Mouse (Mus musculus): ENCODE results near the gene Slc22a22. TPM values are rescaled to one million over a fixed set of nuclear protein-coding genes. Genes with fewer than 3 reads are reported as not detected.
A peak's percentile ranks its signal among the peaks of the same experiment; 100 is the strongest.

Slc22a22 gene
- total RNA-seq (2021), result not detected in 2 replicates
- long read RNA-seq, result 0 reads

GRCm38 (mm10) chr15:57477525-57477924, at the start of gene Slc22a22:
Slc22a22 (minus strand) TSS chr15:57477625.
- DNase-seq, result no peak

DNA sequence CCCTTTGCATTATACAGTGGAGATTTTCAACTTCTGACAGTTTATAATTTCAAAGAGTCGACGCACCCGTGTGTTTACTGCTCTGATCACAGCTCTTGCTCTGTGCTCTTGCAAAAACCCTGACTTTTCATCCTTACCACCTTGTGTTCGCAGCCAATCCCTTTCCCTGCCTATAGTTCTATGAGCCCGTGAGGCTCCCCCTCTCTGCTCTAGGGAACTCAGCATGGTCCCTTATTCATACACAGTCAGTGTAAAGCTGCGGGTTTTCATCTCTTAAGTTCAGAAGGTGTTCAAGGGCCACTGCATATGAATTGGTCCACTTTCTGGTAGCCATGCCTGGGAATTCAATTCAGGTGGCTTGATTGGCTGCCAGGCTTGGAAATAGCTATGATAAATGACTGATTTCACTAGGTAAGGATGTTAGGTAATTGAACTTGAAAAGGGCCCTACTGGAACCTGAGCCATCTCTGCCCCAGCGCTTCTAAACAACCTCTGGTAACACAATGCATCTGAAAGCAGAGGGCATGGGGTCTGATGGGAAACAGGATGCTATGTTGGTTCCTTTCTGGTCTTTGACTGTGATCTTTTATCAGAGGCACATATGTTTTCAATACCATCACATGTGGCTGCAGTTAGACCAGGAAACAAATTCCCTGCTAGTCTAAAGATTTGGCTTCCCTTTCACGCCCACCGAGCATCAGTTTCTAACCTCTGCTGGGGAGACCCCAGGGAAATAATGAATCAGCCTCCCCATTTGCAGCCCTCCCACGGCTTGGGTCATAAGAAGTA, 46.3 kb upstream of the Slc22a22 start:
- DNase-seq, result no peak

- no peak for DNase-seq
These were observed 44.7 kb upstream of the Slc22a22 start for GRCm38 (mm10) chr15:57522160-57522559.

DNA sequence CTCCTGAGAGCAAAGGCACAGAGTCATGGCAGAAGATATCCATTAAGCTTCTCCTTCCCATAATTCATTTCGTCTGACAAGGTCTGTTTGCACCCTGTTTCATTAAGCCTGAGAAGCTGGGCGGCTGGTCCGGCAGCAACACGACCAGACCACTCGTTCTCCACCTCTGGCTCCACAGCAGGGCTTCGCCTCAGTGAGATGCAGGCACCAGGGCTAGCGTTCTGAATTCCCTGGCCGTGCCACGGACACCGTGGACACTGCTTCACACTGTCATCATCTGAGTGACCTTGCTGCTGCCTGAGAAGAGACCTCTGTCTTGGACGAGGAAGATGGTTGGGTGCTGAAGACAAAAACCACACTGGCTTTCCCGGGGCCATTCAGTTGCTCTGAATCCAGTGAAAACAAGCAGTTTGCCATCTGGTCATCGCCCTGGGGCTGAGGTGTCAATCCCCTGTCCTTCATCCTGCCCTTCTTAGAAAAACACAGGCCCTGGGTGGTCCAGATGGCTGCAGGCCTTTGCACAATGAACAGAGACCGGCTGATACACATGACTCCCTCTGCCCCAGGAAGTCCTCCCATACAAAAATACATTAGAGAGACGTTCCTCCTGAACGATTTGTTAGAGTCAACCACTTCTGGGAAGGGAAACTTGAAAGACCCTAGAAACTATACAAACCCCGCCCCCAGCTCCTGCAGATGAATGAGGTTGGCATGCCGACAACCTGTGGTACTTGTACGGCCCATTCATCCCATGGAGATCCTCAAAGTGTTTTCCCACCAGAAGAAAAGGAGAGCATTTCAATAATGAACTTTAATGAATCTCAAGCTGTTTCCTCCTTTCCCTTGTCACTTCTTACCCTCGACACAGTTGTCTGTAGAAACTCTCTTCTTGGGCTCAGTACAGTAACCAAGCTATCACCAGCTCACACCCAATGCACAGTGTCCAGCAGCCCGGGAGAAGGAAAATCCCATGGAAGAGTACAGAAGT, 32.1 kb upstream of the Slc22a22 start:
- DNase-seq, result no peak

- DNase-seq, result peak; percentile 77
These were observed 31.1 kb upstream of the Slc22a22 start for GRCm38 (mm10) chr15:57508242-57509184.

GRCm38 (mm10) chr15:57504126-57504705, 26.8 kb upstream of the Slc22a22 start:
- DNase-seq, result no peak

GRCm38 (mm10) chr15:57503656-57504055, 26.2 kb upstream of the Slc22a22 start:
- DNase-seq, result no peak

GRCm38 (mm10) chr15:57501559-57501958, 24.1 kb upstream of the Slc22a22 start:
- DNase-seq, result no peak

DNA sequence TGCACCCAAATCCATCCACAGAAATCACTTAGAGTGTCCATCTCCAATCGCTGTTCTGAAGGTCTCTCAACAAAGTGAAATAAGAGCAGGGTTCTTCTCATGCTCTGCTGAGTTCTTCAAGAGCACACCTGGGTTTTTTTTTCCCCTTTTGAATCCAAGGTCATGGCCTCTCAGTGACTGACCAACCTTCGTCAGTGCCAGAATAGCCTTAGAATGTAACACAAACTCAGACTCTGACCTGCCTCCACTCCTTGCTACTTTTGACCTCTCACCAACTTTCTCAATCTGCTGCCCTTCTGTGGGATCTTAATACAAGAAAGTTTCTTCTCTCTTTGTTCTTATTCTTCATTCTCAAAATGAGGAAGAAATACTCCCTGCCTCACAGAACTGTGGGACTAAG, 18.7 kb upstream of the Slc22a22 start:
- no peak for DNase-seq

GRCm38 (mm10) chr15:57482509-57482908, 5.1 kb upstream of the Slc22a22 start:
- DNase-seq, result no peak

DNA sequence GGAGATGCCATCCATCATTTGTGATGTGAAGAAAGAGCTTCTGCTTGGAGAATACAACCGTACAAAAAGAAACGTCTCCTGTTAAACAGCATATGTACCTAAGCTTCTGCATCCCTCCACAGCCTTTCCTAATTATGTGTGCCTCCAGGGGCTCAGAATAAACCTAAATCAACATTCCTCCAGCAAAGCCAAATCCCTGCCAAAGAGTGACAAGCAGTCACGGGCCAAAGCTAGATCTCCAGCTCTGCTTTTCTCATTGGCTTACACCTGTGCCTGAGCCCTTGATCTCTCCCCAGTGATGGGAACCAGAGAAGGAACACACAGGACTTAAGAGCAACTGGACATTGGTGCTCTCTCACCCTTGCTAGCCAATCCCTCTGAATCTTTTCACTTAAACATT, 5.8 kb downstream of the Slc22a22 start:
- DNase-seq, result no peak

DNA sequence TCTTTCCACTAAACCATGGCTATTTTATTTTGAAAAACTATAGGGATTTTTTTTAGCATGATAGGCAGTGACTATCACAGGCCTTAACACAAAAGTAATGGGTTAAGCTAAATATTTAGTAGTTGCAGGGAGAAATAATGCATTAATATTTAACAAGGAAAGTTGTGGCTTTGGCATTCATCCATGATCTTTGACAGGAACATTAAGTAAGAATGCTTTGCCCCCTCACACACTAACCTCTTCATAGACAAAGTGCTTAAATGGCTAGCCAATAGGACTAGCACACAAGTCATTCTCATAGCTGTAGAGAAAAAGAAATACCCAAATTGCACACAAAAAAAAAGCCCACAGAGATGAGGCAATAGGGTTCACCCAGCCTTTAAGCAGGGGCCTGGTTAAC, 11.4 kb downstream of the Slc22a22 start:
- DNase-seq, result no peak

DNA sequence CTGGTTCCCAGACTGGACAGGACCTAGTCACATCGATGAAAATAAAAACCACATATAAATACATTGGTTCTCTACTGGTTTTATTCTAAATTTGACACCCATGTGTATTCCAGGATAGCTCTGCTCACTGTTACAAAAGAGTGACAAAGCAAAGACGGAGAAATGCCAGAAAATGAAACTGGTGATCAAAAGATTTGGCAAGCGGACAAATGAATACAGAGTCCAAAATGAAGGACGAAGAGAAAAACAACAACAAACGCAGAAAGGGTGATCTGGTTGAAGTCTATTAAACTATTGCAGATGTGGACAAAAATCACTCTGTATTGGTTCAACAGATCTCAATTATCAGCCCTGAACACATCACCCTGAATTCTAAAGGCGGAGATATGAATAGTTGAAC, 12.4 kb downstream of the Slc22a22 start:
- no peak for DNase-seq

GRCm38 (mm10) chr15:57464066-57464465, 13.4 kb downstream of the Slc22a22 start:
- DNase-seq, result no peak

DNA sequence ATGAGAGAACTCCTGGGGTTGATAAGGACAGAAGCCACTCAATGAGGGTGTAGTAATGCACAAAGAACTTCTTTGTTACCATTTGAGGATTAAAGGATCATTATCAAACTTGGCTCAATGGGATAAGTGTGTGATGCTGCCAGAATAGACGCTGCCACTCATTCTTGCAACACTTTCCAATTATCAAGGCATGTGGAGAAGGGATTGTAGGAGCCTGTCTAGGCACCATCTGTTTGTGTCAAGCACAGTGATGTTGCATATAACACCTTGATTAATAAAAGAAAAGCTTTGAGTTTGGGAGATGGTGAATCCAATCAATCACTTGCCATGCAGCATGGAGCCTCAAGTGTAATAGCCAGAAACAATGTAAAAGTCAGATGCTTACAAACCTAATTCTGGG, 16.1 kb downstream of the Slc22a22 start:
- no peak for DNase-seq

- no peak for DNase-seq
These were observed 20.1 kb downstream of the Slc22a22 start for GRCm38 (mm10) chr15:57457374-57457773.

DNA sequence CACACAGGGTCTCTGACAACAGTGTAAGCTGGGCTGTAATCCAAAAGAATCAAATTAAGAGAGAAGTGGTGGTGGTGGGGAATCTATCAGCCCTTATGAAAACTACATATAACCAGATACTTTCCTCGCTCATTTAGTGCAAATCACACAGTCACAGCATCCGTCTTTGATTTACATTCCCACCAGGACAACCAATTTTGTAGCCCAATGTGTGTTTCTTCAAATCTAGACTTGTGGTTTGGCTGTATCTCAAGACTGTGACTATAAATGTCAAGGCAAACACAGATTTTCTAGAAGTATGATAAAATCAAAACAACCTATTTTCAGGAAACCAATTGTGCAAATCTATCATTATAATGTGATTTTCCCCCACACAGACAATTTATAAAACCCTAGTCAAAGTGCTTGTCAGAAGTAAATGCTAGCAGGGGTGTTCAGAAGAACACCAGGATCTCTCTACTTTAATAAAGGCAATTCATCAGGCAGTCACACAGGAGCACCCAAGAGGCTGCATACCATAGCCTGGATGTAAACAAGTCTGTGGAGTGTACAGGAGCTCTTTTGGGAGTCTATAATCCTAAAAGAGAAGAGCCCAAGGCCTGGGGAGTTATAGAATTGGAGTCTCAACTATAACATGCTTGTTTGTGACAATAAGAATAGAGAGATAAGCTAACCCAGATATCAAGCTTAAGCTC, 42.6 kb downstream of the Slc22a22 start:
- no peak for DNase-seq

GRCm38 (mm10) chr15:57408498-57408897, 68.9 kb downstream of the Slc22a22 start:
- DNase-seq, result no peak

DNA sequence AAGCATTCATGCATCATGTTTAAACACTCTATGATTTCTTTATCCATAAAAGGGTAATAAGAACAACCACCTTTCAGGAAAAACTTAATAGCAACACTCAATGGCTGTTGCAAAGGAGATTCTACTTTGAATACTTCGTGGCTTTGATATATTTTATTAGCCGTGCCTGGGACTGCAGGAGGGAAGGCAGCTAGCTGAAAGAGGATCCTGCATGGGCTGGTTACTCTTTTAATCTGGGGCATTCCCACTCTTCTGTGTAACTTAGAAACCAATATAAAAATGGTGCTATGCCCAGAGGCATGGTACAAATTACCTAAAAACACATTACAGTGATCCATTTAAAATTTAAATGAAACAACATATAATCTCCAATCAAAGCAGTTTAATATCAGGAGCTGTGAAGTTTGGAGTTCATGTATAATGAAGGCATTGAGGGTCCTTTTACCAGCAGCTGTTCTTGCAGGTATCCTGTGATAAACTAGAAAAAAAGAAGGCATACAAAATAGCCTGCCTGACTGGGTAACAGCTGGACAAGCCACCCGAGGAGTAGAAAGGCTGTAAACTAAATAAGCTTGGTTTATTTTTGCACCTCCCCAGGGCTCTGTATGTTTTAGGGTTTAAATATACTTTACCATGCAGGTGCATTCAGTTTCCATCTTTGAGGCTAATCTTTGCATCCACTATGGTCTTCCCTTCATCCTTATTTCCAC, 78.8 kb downstream of the Slc22a22 start:
- DNase-seq, result no peak

DNA sequence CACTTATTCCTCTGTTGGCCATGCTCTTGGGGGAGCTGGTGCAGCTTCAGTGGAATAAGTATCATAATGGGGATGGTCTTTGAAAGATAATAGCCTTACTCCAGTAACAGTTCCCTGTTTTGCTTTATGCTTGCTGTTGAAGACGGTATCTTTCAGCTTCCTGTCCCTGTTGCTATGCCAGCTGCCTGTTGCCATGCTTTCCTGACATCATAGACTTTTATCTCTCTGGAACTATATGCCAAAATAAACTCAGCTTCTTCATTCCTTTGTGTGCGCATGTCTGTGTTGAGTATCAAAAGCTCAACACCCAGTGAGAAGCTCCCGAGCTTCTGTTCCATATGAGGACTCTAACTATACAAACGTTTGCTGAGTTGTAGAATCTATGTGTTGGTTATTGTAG, 83.4 kb downstream of the Slc22a22 start:
- no peak for DNase-seq
